Mouse (Mus musculus) myocyte (in vitro differentiated cells): ENCODE data around the gene Kcng3. TPM values are rescaled to one million over a fixed set of nuclear protein-coding genes. Genes with fewer than 3 reads are reported as not detected.

Experiments
- H3K27me3 ChIP-seq: one replicate; pipeline ENCODE4 v1.6.1; 2011; ENCODE audit not compliant: control insufficient read depth, insufficient read depth, insufficient read length
- H3K36me3 ChIP-seq: one replicate; pipeline ENCODE4 v1.6.1; 2011; ENCODE audit not compliant: control insufficient read depth, insufficient read depth
- H3K4me2 ChIP-seq: one replicate; pipeline ENCODE4 v1.6.1; 2011; ENCODE audit warnings: low read depth, control low read depth
- H3K4me3 ChIP-seq: one replicate; pipeline ENCODE4 v1.5.1; 2011; ENCODE audit warnings: mild to moderate bottlenecking, control low read depth, moderate library complexity
- H3K79me2 ChIP-seq: one replicate; pipeline ENCODE4 v1.6.1; 2011; ENCODE audit not compliant: control insufficient read depth, insufficient read depth
- H3ac ChIP-seq: one replicate; pipeline ENCODE4 v1.6.1; 2011; ENCODE audit not compliant: control insufficient read depth, insufficient read length
- CEBPB ChIP-seq: IDR thresholded peaks from 2 replicates; pipeline ENCODE4 v1.6.1; 2011; ENCODE audit warnings: mild to moderate bottlenecking, moderate library complexity; ENCODE audit not compliant: poor library complexity, insufficient read depth, severe bottlenecking
- E2F4 ChIP-seq: IDR thresholded peaks from one replicate; pipeline ENCODE4 v1.6.1; 2011; ENCODE audit warnings: mild to moderate bottlenecking, control low read depth, moderate library complexity; ENCODE audit not compliant: insufficient read depth
- MAX ChIP-seq: IDR thresholded peaks from one replicate; pipeline ENCODE4 v1.6.1; 2011; ENCODE audit warnings: low read depth, mild to moderate bottlenecking, control low read depth
- MYOD1 ChIP-seq, 3 experiments: IDR thresholded peaks; one replicate each; pipeline ENCODE4 v1.6.1; 2011; ENCODE audit warnings: control low read depth in 2 of 3, low read depth in 2 of 3, mild to moderate bottlenecking in 2 of 3, moderate library complexity in 1 of 3; ENCODE audit not compliant: insufficient read length in 2 of 3, control insufficient read depth in 1 of 3
- MYOG ChIP-seq, 3 experiments: IDR thresholded peaks; one replicate each; pipeline ENCODE4 v1.6.1; 2011; ENCODE audit warnings: control low read depth in 2 of 3, low read depth in 2 of 3, mild to moderate bottlenecking in 2 of 3; ENCODE audit not compliant: insufficient read length in 2 of 3, control insufficient read depth in 1 of 3, insufficient read depth in 1 of 3
- POLR2A ChIP-seq: IDR thresholded peaks from one replicate; pipeline ENCODE4 v1.6.1; 2011; ENCODE audit warnings: low read depth, mild to moderate bottlenecking, control low read depth, moderate library complexity; ENCODE audit not compliant: insufficient read length
- POLR2AphosphoS2 ChIP-seq: IDR thresholded peaks from one replicate; pipeline ENCODE4 v1.6.1; 2011; ENCODE audit warnings: low read depth, control low read depth; ENCODE audit not compliant: insufficient read length
- REST ChIP-seq: IDR thresholded peaks from one replicate; pipeline ENCODE4 v1.6.1; 2011; ENCODE audit warnings: mild to moderate bottlenecking, control low read depth, moderate library complexity; ENCODE audit not compliant: insufficient read depth, insufficient read length
- SRF ChIP-seq: IDR thresholded peaks from one replicate; pipeline ENCODE4 v1.6.1; 2011; ENCODE audit warnings: low read depth; ENCODE audit not compliant: control insufficient read depth, insufficient read length
- TCF12 ChIP-seq: IDR thresholded peaks from one replicate; pipeline ENCODE4 v1.6.1; 2011; ENCODE audit warnings: mild to moderate bottlenecking, control low read depth; ENCODE audit not compliant: poor library complexity, insufficient read depth, severe bottlenecking
- TCF3 ChIP-seq: IDR thresholded peaks from one replicate; pipeline ENCODE4 v1.6.1; 2011; ENCODE audit warnings: low read depth, control low read depth; ENCODE audit not compliant: insufficient read length
- USF1 ChIP-seq: IDR thresholded peaks from one replicate; pipeline ENCODE4 v1.6.1; 2011; ENCODE audit warnings: low read depth, mild to moderate bottlenecking, control low read depth, moderate library complexity
- polyA plus RNA-seq: library from polyadenylated mRNA; unstranded; fragments of >200 nt; fragmentation: generic; extraction: Trizol; gene quantifications from one replicate; pipeline ENCODE4 v1.2.1, GENCODE M21; 2012; ENCODE audit warnings: missing spikeins

Gene Kcng3
- polyA plus RNA-seq, 1 experiment = not detected

- Histone ChIP-seq H3ac (no peak overlapping the region), H3K4me2 (no peak overlapping the region), H3K79me2 (no peaks in the 10 kb centered on the region), H3K36me3 (no peaks in the 10 kb centered on the region), H3K27me3 (no peaks in the 10 kb centered on the region), H3K4me3 (no peak overlapping the region)
- TF ChIP-seq USF1 (no peak), MYOG (IDR thresholded peaks at IDR 0.05; ENCODE audit: control insufficient read depth in 1 of 3, insufficient read depth in 1 of 3, insufficient read length in 2 of 3, low read depth in 2 of 3) (no peak), POLR2A (no peak), POLR2AphosphoS2 (no peak), TCF3 (no peak), REST (no peak), CEBPB (no peak), TCF12 (no peak)
Observed at GRCm38 (mm10) chr17:83666597-83667287, 35.0 kb upstream of the Kcng3 start.

- no peak overlapping the region for H3ac ChIP-seq
- no peak overlapping the region for H3K4me2 ChIP-seq
- no peak overlapping the region for H3K4me3 ChIP-seq
- H3K36me3 ChIP-seq = no peaks in the 10 kb centered on the region
- no peaks in the 10 kb centered on the region for H3K79me2 ChIP-seq
- TF ChIP-seq E2F4 (no peak), USF1 (no peak), MAX (no peak), MYOD1 (IDR thresholded peaks at IDR 0.05; ENCODE audit: control insufficient read depth in 1 of 3, insufficient read length in 2 of 3, low read depth in 2 of 3) (no peak), REST (no peak), MYOG (IDR thresholded peaks at IDR 0.05; ENCODE audit: control insufficient read depth in 1 of 3, insufficient read depth in 1 of 3, insufficient read length in 2 of 3, low read depth in 2 of 3) (no peak), SRF (no peak), TCF12 (no peak), TCF3 (no peak), POLR2AphosphoS2 (no peak), POLR2A (no peak), CEBPB (no peak)
- no peaks in the 10 kb centered on the region for H3K27me3 ChIP-seq
Observed at GRCm38 (mm10) chr17:83664761-83665160, 33.1 kb upstream of the Kcng3 start.

- Histone ChIP-seq H3K27me3 (no peaks in the 10 kb centered on the region), H3K4me2 (no peak overlapping the region), H3K79me2 (no peaks in the 10 kb centered on the region), H3K36me3 (no peaks in the 10 kb centered on the region), H3ac (no peak overlapping the region), H3K4me3 (no peak overlapping the region)
- TF ChIP-seq CEBPB (no peak), TCF12 (no peak), POLR2AphosphoS2 (no peak), MYOD1 (IDR thresholded peaks at IDR 0.05; ENCODE audit: control insufficient read depth in 1 of 3, insufficient read length in 2 of 3, low read depth in 2 of 3) (no peak), MAX (no peak)
Observed at GRCm38 (mm10) chr17:83658943-83659342, 27.2 kb upstream of the Kcng3 start.

- no peak for TF ChIP-seq POLR2A
- Histone ChIP-seq H3K27me3 (no peaks in the 10 kb centered on the region), H3K4me2 (no peak overlapping the region), H3ac (no peak overlapping the region), H3K4me3 (no peak overlapping the region), H3K36me3 (no peaks in the 10 kb centered on the region), H3K79me2 (no peaks in the 10 kb centered on the region)
Observed at GRCm38 (mm10) chr17:83657375-83657774, 25.7 kb upstream of the Kcng3 start.

- Histone ChIP-seq H3ac (no peak overlapping the region), H3K4me2 (no peak overlapping the region), H3K79me2 (no peaks in the 10 kb centered on the region), H3K36me3 (no peaks in the 10 kb centered on the region), H3K4me3 (no peak overlapping the region), H3K27me3 (no peaks in the 10 kb centered on the region)
- no peak for TF ChIP-seq MAX
- TF ChIP-seq E2F4 = no peak
- TF ChIP-seq MYOG (IDR thresholded peaks at IDR 0.05; ENCODE audit: control insufficient read depth in 1 of 3, insufficient read depth in 1 of 3, insufficient read length in 2 of 3, low read depth in 2 of 3) = no peak
- no peak for TF ChIP-seq POLR2A
- no peak for TF ChIP-seq MYOD1 (IDR thresholded peaks at IDR 0.05; ENCODE audit: control insufficient read depth in 1 of 3, insufficient read length in 2 of 3, low read depth in 2 of 3)
- no peak for TF ChIP-seq SRF
- no peak for TF ChIP-seq REST
- TF ChIP-seq TCF3 = no peak
Observed at GRCm38 (mm10) chr17:83655732-83656131, 24.0 kb upstream of the Kcng3 start.
